Mouse (Mus musculus) thymus, postnatal 0 days (tissue): ENCODE results near the gene Cds2. TPM values are rescaled to one million over a fixed set of nuclear protein-coding genes. Genes with fewer than 3 reads are reported as not detected.

Experiments
- polyA plus RNA-seq: library from polyadenylated mRNA; unstranded; fragments of >200 nt; fragmentation: Nextera tagmentation; extraction: Ambion mirVana; gene quantifications from 2 replicates; pipeline ENCODE4 v1.2.1, GENCODE M21; 2015

Cds2 gene
- polyA plus RNA-seq, 1 experiment from 2014 or later, result 24.5 TPM

Other genes starting within 250 kb of the Cds2 start
- 25.1 and 27.6 TPM in 2 replicates for gene Rassf2, start 232.9 kb upstream of the Cds2 start, polyA plus RNA-seq
- gene Slc23a2, start 118.0 kb upstream of the Cds2 start, polyA plus RNA-seq, result 15.8 and 16.7 TPM in 2 replicates
- gene Tmem230, start 15.3 kb upstream of the Cds2 start, polyA plus RNA-seq, result 41.2 and 45.0 TPM in 2 replicates
- 472 and 480 TPM in 2 replicates for gene Pcna, start 9.8 kb upstream of the Cds2 start, polyA plus RNA-seq
- 2.6 and 4.7 TPM in 2 replicates for gene Prokr2, start 122.3 kb downstream of the Cds2 start, polyA plus RNA-seq